Mouse (Mus musculus): ENCODE data around the gene Elp5.

Elp5 gene

GRCm38 (mm10) chr11:70014880-70015558, 32.7 kb upstream of the Elp5 start, which contains the start of gene Acadvl:
Acadvl (minus strand) TSS chr11:70015411.
- DNase-seq: peak; percentile 89 to 90

DNA sequence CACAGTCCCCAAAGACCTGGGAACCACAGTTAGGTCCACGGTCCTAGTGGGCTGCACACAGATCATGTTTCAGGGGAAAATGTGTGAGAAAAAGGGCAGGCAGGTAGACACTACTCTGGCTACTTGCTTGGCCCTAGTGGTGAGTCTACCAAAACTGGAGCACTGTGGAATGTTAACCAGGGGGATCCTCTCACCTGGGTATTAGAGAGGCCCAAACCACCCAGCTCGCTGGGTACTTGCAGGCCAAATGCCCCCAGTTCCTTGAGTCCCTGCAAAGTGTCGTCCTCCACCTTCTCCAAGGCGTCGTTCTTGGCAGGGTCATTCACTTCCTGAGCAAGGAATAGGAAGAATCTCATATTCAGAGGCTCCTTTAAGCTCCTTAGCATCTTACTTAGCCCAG, 31.7 kb upstream of the Elp5 start:
- no peak for DNase-seq

- peak in 1 of 2 experiments; percentile 17 for DNase-seq
Observed at GRCm38 (mm10) chr11:70013408-70013807, 31.1 kb upstream of the Elp5 start.

DNA sequence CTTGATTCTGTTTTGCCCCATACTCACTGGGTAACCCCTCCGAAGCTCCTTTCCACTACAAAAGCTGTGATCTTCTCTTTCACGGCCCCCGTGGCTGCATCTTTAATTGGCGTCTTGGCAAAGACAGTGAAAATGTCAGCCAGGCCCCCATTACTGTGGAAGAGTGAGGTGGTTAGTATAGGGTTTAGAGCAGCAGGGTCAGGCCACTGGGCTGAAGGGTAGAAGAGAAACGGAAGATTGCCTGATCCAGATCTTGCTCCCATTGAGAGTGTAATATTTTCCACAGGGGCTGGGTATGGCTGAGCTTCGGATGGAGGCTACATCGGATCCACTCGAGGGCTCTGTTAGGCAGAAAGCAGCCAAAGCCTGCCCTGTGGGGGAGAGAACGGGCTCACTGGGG, 30.6 kb upstream of the Elp5 start:
- DNase-seq: no peak

GRCm38 (mm10) chr11:70010961-70011360, 28.6 kb upstream of the Elp5 start:
- DNase-seq: no peak

DNA sequence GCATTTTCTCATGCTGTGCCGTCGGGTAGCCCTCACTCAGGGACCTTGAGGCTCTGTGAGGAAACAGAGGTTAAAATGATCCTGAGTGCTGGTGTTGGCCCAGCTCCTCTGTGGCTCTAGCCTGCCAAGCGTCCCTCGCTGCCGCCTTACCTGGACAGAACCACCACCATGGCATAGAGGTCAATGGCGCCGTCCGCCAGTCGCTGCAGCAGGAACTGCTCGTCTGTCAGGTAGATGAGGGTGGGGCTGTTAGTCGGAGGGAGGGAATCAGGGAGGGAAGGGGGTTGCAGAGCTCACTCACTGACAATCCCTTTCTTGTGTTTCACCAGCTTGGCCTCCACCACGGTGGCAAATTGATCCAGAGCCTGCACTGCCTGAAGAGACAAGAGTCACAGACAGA, 28.2 kb upstream of the Elp5 start:
- DNase-seq: no peak

GRCm38 (mm10) chr11:70010033-70010432, 27.7 kb upstream of the Elp5 start:
- DNase-seq: no peak

DNA sequence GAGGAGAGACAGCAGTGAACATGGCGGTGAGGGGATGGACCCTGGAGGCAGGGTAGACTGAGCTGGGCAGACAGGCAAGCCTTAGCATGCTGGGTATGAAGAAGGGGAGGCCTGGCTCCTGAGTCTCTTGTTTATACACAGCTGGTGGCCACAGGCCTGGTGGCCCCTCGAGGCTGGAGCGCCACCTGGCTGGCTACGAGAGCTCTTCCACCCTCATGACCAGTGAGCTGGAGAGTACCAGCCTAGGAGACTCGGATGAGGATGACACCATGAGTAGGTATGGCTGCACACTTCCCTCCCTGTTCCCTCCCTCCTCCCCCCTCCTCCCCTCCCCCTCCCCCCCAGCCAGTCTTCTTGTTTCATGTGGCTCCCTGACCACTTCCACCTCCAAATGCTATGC, 23.2 kb upstream of the Elp5 start:
- peak; percentile 32 to 58 for DNase-seq

DNA sequence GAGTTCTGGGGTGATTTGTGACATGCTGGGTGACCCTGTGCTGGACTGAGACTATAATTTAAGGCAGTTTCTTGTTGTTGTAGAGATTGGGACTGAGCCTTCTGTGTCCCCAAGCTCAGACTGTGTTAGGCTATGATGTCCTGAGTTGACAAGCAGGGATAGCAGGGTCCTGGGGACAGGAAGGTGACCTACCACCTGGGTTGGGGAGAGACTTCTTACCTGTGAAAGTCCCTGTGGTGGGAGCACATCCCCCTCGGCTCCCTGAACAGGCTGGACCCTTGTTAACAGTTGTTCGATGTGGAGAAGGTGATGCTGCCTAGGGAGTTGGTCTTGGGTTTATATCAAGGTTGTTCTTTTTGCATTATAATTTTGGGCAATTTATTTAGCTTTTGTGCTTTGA, 20.2 kb upstream of the Elp5 start:
- DNase-seq: no peak

DNA sequence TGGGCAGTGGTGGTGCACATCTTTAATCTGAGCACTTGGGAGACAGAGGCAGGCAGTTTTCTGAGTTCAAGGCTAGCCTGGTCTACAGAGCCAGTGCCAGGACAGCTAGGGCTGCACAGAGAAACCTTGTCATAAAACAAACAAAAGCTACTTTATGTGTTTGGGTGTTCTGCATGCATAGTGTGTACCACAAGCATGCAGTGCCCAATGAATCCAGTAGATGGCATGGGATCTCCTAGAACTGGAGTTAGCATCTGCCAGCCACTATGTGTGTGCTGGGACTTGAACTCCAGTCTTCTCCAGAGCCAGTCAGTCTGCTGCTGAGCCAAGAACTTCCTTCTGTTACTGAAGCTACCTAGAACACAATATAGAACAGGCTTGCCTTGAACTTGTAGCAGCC, 19.5 kb upstream of the Elp5 start:
- peak in 1 of 2 experiments; percentile 74 for DNase-seq

DNA sequence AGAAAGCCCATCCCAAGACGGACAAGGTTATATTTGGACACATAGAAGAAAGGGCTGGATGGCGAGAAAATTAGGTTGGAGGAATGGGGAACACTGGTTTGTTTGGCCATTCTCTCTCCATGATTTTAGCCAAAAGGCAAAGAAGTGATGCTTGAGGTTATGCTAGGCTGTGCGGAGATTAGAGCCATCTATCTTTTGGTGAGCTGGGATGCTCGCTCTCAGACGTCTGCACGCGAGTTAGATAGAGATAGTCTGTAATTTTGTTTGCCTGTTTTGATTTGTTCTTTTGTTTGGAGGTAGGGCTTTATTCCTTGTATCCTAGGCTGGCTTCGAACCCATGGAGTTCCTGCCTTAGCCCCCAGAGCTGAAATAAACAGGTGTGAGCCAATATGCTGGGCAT, 18.8 kb upstream of the Elp5 start:
- DNase-seq: no peak

DNA sequence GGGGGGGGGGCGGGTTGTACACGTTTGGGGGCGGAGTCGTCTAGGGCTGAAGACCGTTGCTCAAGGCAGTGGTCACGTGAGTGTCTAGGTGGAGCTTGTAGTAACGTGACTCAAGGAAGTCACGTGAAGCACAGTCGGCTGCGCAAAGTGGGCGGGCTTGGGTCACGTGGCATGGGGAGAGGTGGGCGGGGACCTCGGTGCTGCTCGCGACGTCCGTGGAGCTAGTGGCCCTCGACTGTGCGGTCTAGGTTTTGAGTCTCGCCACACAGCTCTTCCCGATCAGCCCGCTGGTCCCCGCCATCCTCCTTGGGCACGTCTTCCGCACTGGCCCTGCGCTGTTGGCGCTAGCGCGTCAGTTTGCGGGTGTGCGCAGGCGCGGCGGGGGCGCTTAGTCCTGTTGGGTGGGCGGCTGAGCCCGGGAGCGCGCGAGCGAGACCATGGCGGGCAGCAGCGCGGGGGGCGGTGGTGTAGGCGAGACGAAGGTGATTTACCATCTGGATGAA, 18.1 kb upstream of the Elp5 start, which contains the start of gene Dvl2:
Gene Dvl2 (plus strand): TSS at position 200 of the 503 bp plus-strand sequence.
- DNase-seq: peak; percentile 94 to 95

GRCm38 (mm10) chr11:69999666-70000065, 17.3 kb upstream of the Elp5 start:
- no peak for DNase-seq

GRCm38 (mm10) chr11:69998567-69999491, 16.5 kb upstream of the Elp5 start:
- DNase-seq: no peak

GRCm38 (mm10) chr11:69997070-69997509, 14.8 kb upstream of the Elp5 start:
- peak; percentile 93 to 95 for DNase-seq

GRCm38 (mm10) chr11:69996161-69997061, 14.1 kb upstream of the Elp5 start:
- peak in 1 of 2 experiments; percentile 67 for DNase-seq

DNA sequence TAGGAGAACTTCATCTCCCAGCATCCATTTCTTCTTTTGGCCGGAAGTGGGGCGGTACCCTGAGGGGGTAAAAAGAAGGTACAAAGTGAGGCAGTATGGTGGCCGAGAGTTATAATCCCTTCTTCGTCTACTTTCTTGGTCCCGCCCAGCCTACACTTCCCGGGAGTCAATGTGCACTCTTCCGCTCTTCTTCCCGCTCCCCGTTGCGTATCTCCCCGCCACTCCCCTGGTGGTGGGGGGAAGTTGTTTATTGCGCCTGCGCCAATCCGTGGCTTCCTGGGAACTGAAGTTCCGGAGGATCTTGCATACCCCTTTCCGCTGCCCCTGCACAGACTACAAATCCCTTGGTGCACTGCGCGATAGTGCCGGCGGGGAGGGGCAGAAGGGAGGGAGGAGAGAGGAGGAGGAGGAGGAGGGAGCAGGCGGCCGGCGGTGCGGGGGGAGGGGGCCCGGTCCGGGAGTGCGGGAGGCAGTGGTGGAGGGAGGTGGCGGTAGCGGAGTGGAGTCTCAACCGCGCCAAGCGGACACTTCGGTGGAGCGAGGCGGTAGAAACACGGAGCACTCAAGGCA, 13.2 kb upstream of the Elp5 start, which contains the start of gene Phf23:
Gene Phf23 (plus strand): TSS at position 387 of the 570 bp plus-strand sequence.
- peak; percentile 98 to 99 for DNase-seq

- no peak for DNase-seq
Observed at GRCm38 (mm10) chr11:69994401-69995090, 12.2 kb upstream of the Elp5 start.

- DNase-seq: no peak
Observed at GRCm38 (mm10) chr11:69992932-69993331, 10.6 kb upstream of the Elp5 start.

DNA sequence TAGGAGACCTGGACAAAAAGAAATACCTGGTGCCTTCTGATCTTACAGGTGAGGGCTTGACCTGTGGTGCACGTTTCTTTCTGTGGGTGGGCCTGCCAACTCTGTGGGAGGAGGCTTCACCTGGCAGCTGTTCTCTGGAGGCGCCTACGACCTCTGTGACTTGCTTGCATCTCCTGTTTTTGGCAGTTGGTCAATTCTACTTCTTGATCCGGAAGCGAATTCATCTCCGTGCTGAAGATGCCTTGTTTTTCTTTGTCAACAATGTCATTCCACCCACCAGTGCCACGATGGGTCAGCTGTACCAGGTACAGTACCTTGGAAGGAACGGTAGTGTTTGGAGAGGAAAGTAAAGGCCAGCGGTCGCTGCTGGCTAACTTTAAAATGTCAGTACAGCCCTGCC, 10.1 kb upstream of the Elp5 start:
- no peak for DNase-seq

GRCm38 (mm10) chr11:69991711-69992110, 9.4 kb upstream of the Elp5 start:
- no peak for DNase-seq
